Mouse (Mus musculus) embryonic facial prominence, embryonic 14.5 days (tissue): Measurements from ENCODE around the gene Cyp8b1. TPM values are rescaled to one million over a fixed set of nuclear protein-coding genes. Genes with fewer than 3 reads are reported as not detected.

Experiments used
- ATAC-seq: fragments of 200-750 bp; cut with Nextera tagmentation; 2 replicates; pipeline ENCODE4 v1.8.0; 2017; ENCODE audit warnings: low read depth, moderate number of reproducible peaks, moderate TSS enrichment
- DNase-seq: peaks from one replicate; pipeline ENCODE4 v3.0.0-alpha.2; 2015; ENCODE audit warnings: low spot score
- H3K27ac ChIP-seq: fragments of 300-500 bp; sonication (generic); replicated peaks from 2 replicates; pipeline ENCODE4 v1.5.1; 2014; ENCODE audit warnings: low read depth, mild to moderate bottlenecking, low read length, moderate library complexity
- H3K27me3 ChIP-seq: fragments of 300-500 bp; sonication (generic); replicated peaks from 2 replicates; pipeline ENCODE4 v1.6.1; 2014; ENCODE audit warnings: low read length; ENCODE audit not compliant: control insufficient read depth, insufficient read depth
- H3K36me3 ChIP-seq: fragments of 300-500 bp; sonication (generic); 2 replicates; pipeline ENCODE4 v1.6.1; 2014; ENCODE audit warnings: low read length, mixed read lengths; ENCODE audit not compliant: control insufficient read depth, insufficient read depth
- H3K4me1 ChIP-seq: fragments of 300-500 bp; sonication (generic); 2 replicates; pipeline ENCODE4 v1.6.1; 2014; ENCODE audit warnings: antibody characterized with exemption, low read length; ENCODE audit not compliant: control insufficient read depth, insufficient read depth
- H3K4me2 ChIP-seq: fragments of 300-500 bp; sonication (generic); 2 replicates; pipeline ENCODE4 v1.6.1; 2014; ENCODE audit warnings: low read depth, mild to moderate bottlenecking, low read length, moderate library complexity, mixed read lengths
- H3K4me3 ChIP-seq: fragments of 300-500 bp; sonication (generic); 2 replicates; pipeline ENCODE4 v1.5.1; 2014; ENCODE audit warnings: low read depth, mild to moderate bottlenecking, low read length
- H3K9ac ChIP-seq: fragments of 300-500 bp; sonication (generic); 2 replicates; pipeline ENCODE4 v1.6.1; 2014; ENCODE audit warnings: low read depth, mild to moderate bottlenecking, low read length, moderate library complexity, mixed read lengths
- H3K9me3 ChIP-seq: fragments of 300-500 bp; sonication (generic); 2 replicates; pipeline ENCODE4 v1.6.1; 2016; ENCODE audit warnings: low read length; ENCODE audit not compliant: control insufficient read depth
- WGBS: fragments of 180-500 bp; shearing (Covaris S2); extraction: QIAGEN DNeasy Blood & Tissue Kit; methylation state at CpG from one replicate; pipeline ENCODE4 v1.1.7; 2014; 5-methylcytosine and 5-hydroxymethylcytosine counted together
- polyA plus RNA-seq: library from polyadenylated mRNA; unstranded; fragments of >200 nt; fragmentation: Nextera tagmentation; extraction: Ambion mirVana; gene quantifications from 2 replicates; pipeline ENCODE4 v1.2.1, GENCODE M21; 2014

The Cyp8b1 gene
- polyA plus RNA-seq, 1 experiment from 2014 or later: 0.11 TPM

DNA sequence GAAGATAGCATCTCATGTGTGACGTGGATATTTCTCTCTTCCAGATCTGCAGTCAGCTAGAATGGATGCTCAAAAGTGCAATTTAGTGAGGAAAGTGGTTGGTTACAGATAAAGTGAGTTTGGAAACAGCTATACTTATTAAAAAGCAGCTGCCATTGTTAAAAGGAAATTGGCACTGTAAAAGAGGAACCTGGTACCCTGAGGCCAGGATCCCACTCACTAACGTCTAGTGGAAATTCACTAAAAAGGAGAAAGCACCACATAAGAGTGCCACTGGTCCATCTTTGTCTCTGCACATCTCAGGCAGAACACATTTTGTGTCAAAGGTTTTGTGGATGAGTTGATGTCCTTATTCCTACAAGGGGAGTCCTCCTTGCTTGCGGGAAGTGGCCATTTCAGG, 27.5 kb upstream of the Cyp8b1 start:
- Histone ChIP-seq H3K9ac (no peak overlapping the region), H3K4me2 (no peak overlapping the region), H3K9me3 (no peaks in the 10 kb centered on the region), H3K4me1 (no peaks in the 10 kb centered on the region), H3K36me3 (no peaks in the 10 kb centered on the region; the same call in 1 of the 2 replicates), H3K27me3 (no peaks in the 10 kb centered on the region), H3K4me3 (no peak overlapping the region), H3K27ac (no peak overlapping the region)
- DNase-seq (no peak), ATAC-seq (no peak)
- WGBS: 81% methylated on average over 3 of the region's 3 CpGs

DNA sequence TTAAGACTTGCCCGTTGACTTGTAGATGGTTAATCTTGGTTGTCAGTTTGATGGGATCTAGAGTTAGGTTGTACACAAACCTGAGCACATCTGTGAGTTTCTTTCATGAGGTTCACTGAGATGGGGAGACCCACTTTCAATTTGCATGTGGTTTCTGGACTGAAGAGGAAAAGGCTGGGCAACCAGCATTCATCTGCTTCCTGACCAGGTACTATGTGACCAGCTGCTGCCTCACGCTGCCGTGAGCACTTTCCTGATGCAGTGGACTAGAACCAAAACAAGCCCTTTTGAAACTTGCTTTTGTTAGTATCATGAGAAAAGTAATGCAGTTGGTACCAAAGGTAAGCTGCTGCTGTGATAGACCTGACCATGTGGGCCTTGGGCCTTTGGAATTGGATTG, 26.9 kb upstream of the Cyp8b1 start:
- H3K9me3 ChIP-seq: no peaks in the 10 kb centered on the region
- no peak overlapping the region for H3K27ac ChIP-seq
- no peak overlapping the region for H3K4me2 ChIP-seq
- no peak for ATAC-seq
- H3K4me1 ChIP-seq: no peaks in the 10 kb centered on the region
- no peak overlapping the region for H3K4me3 ChIP-seq
- DNase-seq: no peak
- no peaks in the 10 kb centered on the region for H3K27me3 ChIP-seq
- WGBS: 78% methylated on average over 3 of the region's 3 CpGs
- no peaks in the 10 kb centered on the region; the same call in 1 of the 2 replicates for H3K36me3 ChIP-seq
- H3K9ac ChIP-seq: no peak overlapping the region

DNA sequence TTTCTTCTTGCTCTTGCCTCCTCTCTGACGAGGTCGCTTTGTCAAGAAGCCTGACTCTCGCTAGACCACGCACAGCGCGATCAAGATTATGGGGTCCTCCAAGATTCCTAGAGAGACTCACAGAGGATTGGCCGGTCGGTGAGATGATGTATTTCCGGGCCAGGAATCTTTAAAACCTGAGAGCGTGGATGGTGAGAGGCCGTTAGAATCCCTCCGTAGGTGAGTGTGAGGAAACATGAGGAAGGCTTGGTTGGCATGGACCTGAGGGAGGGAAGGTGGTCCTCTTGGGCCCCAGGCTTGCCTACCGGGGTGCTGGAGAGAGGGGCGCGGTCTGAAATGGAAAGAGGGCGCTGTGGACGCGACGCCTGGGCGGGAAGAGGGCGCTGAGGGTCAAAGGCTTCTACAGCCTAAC, 21.8 kb upstream of the Cyp8b1 start:
- Histone ChIP-seq H3K9ac (peak overlapping the region; percentile 67), H3K9me3 (no peaks in the 10 kb centered on the region), H3K4me1 (no peaks in the 10 kb centered on the region), H3K4me3 (peak overlapping the region; percentile 44), H3K4me2 (peak overlapping the region; percentile 50), H3K27ac (no peak overlapping the region; the same call in 1 of the 2 replicates), H3K27me3 (no peaks in the 10 kb centered on the region), H3K36me3 (no peaks in the 10 kb centered on the region; the same call in 1 of the 2 replicates)
- WGBS: 47% methylated on average over 20 of the region's 21 CpGs
- peak; percentile 81 for ATAC-seq
- DNase-seq: peak; percentile 75

DNA sequence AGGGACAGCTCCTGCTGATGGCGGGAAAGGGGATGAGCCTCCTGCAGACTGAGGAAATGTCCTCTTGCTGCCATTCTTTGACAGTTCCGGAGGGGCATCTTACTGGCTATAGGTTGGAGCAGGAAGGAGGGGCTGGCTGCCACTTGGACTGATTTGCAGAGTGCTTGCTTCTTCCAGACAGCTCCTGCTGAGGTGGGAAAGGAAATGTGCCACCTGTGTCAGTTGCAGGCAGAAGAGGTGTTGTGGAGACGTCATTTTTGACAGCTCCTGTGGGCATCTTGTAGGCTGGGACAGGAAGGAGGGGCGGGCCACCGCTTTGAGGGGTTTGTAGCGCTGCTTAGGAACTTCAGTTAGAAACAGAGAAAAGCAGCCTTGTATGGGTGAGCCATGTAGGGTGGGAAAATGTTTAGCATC, 21.4 kb upstream of the Cyp8b1 start:
- H3K4me1 ChIP-seq: no peaks in the 10 kb centered on the region
- DNase-seq (no peak), ATAC-seq (peak; percentile 26; the same call in 1 of the 2 replicates)
- H3K27ac ChIP-seq: no peak overlapping the region; the same call in 1 of the 2 replicates
- no peaks in the 10 kb centered on the region for H3K9me3 ChIP-seq
- no peaks in the 10 kb centered on the region for H3K36me3 ChIP-seq
- WGBS: 58% methylated on average over 6 of the region's 6 CpGs
- peak overlapping the region; percentile 67; the same call in 1 of the 2 replicates for H3K9ac ChIP-seq
- H3K27me3 ChIP-seq: no peaks in the 10 kb centered on the region
- peak overlapping the region; percentile 50 for H3K4me2 ChIP-seq
- peak overlapping the region; percentile 44 for H3K4me3 ChIP-seq

DNA sequence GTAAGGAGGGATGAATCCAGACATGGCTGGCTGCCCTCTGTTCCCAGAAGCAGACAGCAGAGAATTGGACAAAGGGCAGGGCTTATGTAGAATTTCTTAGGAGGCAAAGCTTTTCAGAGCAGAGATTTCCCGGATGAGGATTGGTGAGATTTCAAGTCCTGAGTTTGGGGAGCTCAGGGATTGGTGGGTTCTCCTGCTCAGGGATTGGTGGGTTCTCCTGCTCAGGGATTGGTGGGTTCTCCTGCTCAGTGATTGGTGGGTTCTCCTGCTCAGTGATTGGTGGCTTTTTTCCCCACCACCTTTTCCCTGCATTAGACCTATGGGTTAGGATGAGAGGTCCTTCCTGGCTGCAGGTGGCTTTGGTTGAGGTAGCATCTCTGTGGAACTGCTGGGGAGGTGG, 20.8 kb upstream of the Cyp8b1 start:
- H3K4me2 ChIP-seq: peak overlapping the region; percentile 50
- 72% methylated on average over 1 of the region's 1 CpGs for WGBS
- peak; percentile 26; the same call in 1 of the 2 replicates for ATAC-seq
- H3K9ac ChIP-seq: no peak overlapping the region
- H3K4me1 ChIP-seq: no peaks in the 10 kb centered on the region
- no peak overlapping the region for H3K27ac ChIP-seq
- no peak overlapping the region for H3K4me3 ChIP-seq
- no peaks in the 10 kb centered on the region for H3K36me3 ChIP-seq
- H3K27me3 ChIP-seq: no peaks in the 10 kb centered on the region
- no peaks in the 10 kb centered on the region for H3K9me3 ChIP-seq
- DNase-seq: no peak

DNA sequence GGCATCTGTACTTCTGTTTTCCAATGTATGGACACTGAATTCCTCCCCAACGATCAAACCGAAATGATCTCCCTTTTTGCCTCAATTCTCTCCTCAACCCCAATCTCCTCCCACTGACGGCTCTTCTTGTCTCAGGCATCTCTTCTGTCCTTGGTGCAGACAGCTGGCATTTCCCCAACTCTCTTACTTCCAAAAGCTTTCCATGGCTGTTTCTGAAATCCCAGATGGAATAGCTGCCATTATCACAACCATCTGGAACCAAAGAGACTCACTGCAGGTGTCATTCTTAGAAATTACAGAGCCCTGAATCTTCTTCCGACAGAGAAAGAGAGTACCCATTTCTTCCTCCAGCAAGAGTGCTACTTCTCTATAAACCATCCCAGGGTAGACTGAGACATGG, 18.8 kb upstream of the Cyp8b1 start:
- 80% methylated on average over 4 of the region's 4 CpGs for WGBS

DNA sequence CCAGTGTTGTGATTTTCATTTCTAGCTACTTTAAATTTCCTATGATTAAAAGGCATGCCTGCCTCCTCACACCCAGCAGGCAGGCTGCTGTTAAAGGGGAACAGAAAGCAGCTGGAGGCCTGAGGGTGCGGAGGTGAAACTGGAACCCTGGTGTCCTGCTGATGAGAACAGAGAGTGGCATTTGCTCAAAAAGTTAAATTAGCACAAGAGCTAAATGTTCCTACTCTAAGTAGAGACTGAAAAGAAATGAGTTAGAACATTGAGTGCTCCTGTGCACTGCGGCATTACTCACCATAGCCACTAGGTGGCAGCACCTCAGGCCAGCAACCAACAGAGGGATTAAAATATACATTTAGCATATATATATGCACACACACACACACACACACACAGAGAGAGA, 12.4 kb upstream of the Cyp8b1 start:
- WGBS: 13% methylated on average over 2 of the region's 2 CpGs
- no peak overlapping the region for H3K9ac ChIP-seq
- H3K27ac ChIP-seq: no peak overlapping the region
- H3K9me3 ChIP-seq: no peaks in the 10 kb centered on the region
- no peak overlapping the region for H3K4me3 ChIP-seq
- ATAC-seq: no peak
- no peak for DNase-seq
- no peak overlapping the region for H3K4me2 ChIP-seq
- no peaks in the 10 kb centered on the region for H3K27me3 ChIP-seq
- H3K4me1 ChIP-seq: no peaks in the 10 kb centered on the region
- H3K36me3 ChIP-seq: no peaks in the 10 kb centered on the region

More for the DNA sequence above, 18.8 kb upstream of the Cyp8b1 start:
- Histone ChIP-seq H3K27me3 (no peaks in the 10 kb centered on the region), H3K4me3 (no peak overlapping the region), H3K27ac (no peak overlapping the region), H3K4me2 (no peak overlapping the region), H3K36me3 (no peaks in the 10 kb centered on the region), H3K9me3 (no peaks in the 10 kb centered on the region), H3K4me1 (no peaks in the 10 kb centered on the region), H3K9ac (no peak overlapping the region)
- DNase-seq: no peak
- no peak for ATAC-seq

DNA sequence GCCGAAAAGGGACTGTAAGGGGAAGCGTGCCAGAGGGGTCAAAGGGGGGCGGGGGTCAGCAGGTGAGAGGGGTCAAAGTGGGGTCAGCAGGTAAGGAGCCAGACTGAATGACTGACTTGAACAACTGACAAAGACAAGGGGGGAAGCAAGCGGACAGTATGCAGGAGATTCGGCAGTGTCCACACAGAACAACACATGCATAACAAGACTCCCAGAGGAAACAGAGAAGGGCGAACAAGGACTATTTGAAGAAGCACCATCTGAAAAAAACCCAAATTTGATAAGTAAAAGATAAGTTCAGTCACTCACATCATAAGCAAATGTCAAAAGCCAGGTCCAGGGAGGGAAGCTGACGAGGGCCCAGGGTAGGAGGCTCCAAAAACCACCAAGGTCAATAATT, 11.6 kb upstream of the Cyp8b1 start:
- ATAC-seq (no peak), DNase-seq (no peak)
- Histone ChIP-seq H3K4me2 (no peak overlapping the region), H3K4me3 (no peak overlapping the region), H3K9ac (no peak overlapping the region), H3K9me3 (no peaks in the 10 kb centered on the region), H3K27ac (no peak overlapping the region), H3K27me3 (no peaks in the 10 kb centered on the region), H3K36me3 (no peaks in the 10 kb centered on the region), H3K4me1 (no peaks in the 10 kb centered on the region)
- 76% methylated on average over 7 of the region's 7 CpGs for WGBS

DNA sequence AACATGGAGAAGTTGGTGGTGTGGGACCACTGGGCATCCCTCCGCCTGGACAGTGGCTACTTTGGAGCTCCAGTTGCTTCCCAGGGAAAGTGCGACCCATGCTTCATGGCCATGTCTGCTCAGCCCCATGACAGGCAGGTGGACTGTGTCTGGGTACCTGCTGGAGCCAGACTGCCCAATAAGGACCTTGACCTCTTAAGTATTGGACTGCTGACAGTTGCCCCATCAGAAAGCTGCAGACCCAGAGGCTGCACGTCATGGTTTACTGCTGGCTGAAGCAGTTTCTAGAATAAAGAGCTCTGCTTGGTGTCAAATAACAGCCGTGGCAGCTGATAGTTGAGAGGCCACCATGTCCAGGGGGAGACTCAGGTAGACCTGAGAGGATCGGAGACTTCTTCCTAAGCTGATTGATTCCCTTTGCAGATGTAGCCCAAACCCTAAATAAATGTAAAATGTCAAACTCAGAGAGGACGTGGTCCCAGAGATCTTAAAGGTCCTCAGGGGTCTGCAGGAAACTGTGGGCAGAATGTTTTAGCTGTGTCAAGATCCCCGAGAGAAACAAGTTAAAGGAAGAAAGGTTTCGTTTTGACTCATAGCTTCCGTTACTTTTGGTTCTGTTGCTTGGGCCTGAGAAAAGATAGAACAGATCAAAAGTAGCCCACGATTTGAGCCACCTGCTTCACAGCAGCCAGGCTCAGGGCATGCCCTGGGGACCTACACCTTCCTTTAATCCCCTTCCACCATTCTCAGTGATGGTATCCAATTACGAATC, 10.7 kb upstream of the Cyp8b1 start:
- WGBS: 41% methylated on average over 11 of the region's 11 CpGs
- DNase-seq (no peak), ATAC-seq (peak; percentile 85; the same call in 1 of the 2 replicates)
- no peak overlapping the region for H3K27ac ChIP-seq
- H3K9me3 ChIP-seq: no peaks in the 10 kb centered on the region
- H3K9ac ChIP-seq: no peak overlapping the region
- no peak overlapping the region for H3K4me3 ChIP-seq
- H3K4me1 ChIP-seq: no peaks in the 10 kb centered on the region
- H3K4me2 ChIP-seq: no peak overlapping the region
- no peaks in the 10 kb centered on the region for H3K36me3 ChIP-seq
- H3K27me3 ChIP-seq: no peaks in the 10 kb centered on the region
